Mouse (Mus musculus) gastrocnemius, adult 2 months (tissue): ENCODE results near the gene Igflr1. TPM values are rescaled to one million over a fixed set of nuclear protein-coding genes. Genes with fewer than 3 reads are reported as not detected.

Source experiments
- DNase-seq: peaks from one replicate; pipeline ENCODE4 v3.0.0; 2022
- H3K27ac ChIP-seq: fragments of 200-600 bp; 2 replicates; pipeline ENCODE4 v1.8.1; 2022; ENCODE audit warnings: mild to moderate bottlenecking
- H3K4me3 ChIP-seq: fragments of 200-600 bp; 2 replicates; pipeline ENCODE4 v1.8.1; 2022; ENCODE audit warnings: mild to moderate bottlenecking, moderate library complexity
- CTCF ChIP-seq: fragments of 200-600 bp; IDR thresholded peaks from 2 replicates; pipeline ENCODE4 v1.8.1; 2022; ENCODE audit warnings: antibody characterized with exemption, mild to moderate bottlenecking, moderate library complexity
- intact Hi-C: fragments of 180-260 bp; cut with DNase I; formaldehyde crosslinking; loops from one replicate; pipeline ENCODE4 v1.15.1; 2025
- total RNA-seq, 2 experiments: library from RNA; stranded (reverse); gene quantifications; 2 replicates each; pipeline ENCODE4 v1.2.3; 2021

Igflr1 gene
- total RNA-seq, 2 experiments from 2014 or later, result 1.1 to 1.5 TPM

- peak; percentile 97 for DNase-seq
- H3K27ac ChIP-seq, result peak within 1 kb of the TSS; percentile 61
- intact Hi-C loops, result no loop called here
- no peak for TF ChIP-seq CTCF
- H3K4me3 ChIP-seq, result peak within 1 kb of the TSS; percentile 81
Measured at GRCm38 (mm10) chr7:30534633-30535577, 30.3 kb upstream of the Igflr1 start, which contains the start of gene Arhgap33. Arhgap33 (minus strand) TSS chr7:30535060.

GRCm38 (mm10) chr7:30540572-30540971 lies 24.7 kb upstream of the Igflr1 start:
- no peak for TF ChIP-seq CTCF
- no peak for DNase-seq
- no peak overlapping the region for H3K4me3 ChIP-seq
- intact Hi-C loops, result no loop called here
- H3K27ac ChIP-seq, result no peak overlapping the region

- H3K27ac ChIP-seq, result no peak overlapping the region
- no peak overlapping the region for H3K4me3 ChIP-seq
- TF ChIP-seq CTCF, result no peak
- intact Hi-C loops, result no loop called here
- no peak for DNase-seq
Measured at GRCm38 (mm10) chr7:30544327-30544726, 20.9 kb upstream of the Igflr1 start.

GRCm38 (mm10) chr7:30549880-30550279 lies 15.3 kb upstream of the Igflr1 start:
- DNase-seq, result no peak
- no peak for TF ChIP-seq CTCF
- Histone ChIP-seq H3K4me3 (no peak overlapping the region), H3K27ac (no peak overlapping the region)
- intact Hi-C loops, result no loop called here

GRCm38 (mm10) chr7:30550603-30551002 lies 14.6 kb upstream of the Igflr1 start:
- TF ChIP-seq CTCF, result no peak
- intact Hi-C loops, result no loop called here
- DNase-seq, result no peak
- no peak overlapping the region for H3K4me3 ChIP-seq
- no peak overlapping the region for H3K27ac ChIP-seq

GRCm38 (mm10) chr7:30551445-30552101 lies 13.7 kb upstream of the Igflr1 start:
- TF ChIP-seq CTCF, result peak; percentile 68
- intact Hi-C loops, result no loop called here
- Histone ChIP-seq H3K4me3 (peak overlapping the region; percentile 78), H3K27ac (peak overlapping the region; percentile 98)
- peak; percentile 56 for DNase-seq

- peak within 1 kb of the TSS; percentile 78 for H3K4me3 ChIP-seq
- peak; percentile 98 for DNase-seq
- intact Hi-C loops, result no loop called here
- peak within 1 kb of the TSS; percentile 98 for H3K27ac ChIP-seq
- TF ChIP-seq CTCF, result no peak
Measured at GRCm38 (mm10) chr7:30552102-30553020, 12.9 kb upstream of the Igflr1 start, which contains the start of the genes Hspb6 and Proser3. Hspb6 (plus strand) TSS chr7:30552178. Proser3 (minus strand) TSS chr7:30552299.

GRCm38 (mm10) chr7:30553021-30553589 lies 12.1 kb upstream of the Igflr1 start:
- no peak for TF ChIP-seq CTCF
- H3K4me3 ChIP-seq, result peak overlapping the region; percentile 78
- peak overlapping the region; percentile 98 for H3K27ac ChIP-seq
- peak; percentile 85 for DNase-seq
- intact Hi-C loops, result no loop called here

- no peak for TF ChIP-seq CTCF
- no peak for DNase-seq
- intact Hi-C loops, result loop anchor here (2.0 kb wide), 1 partner anchor 35 kb away; the partner anchor contains the start of gene Kmt2b
- Histone ChIP-seq H3K27ac (peak overlapping the region; percentile 98), H3K4me3 (peak overlapping the region; percentile 78)
Measured at GRCm38 (mm10) chr7:30553810-30554584, 11.2 kb upstream of the Igflr1 start.

GRCm38 (mm10) chr7:30556894-30557536 lies 8.2 kb upstream of the Igflr1 start:
- DNase-seq, result no peak
- Histone ChIP-seq H3K4me3 (no peak overlapping the region), H3K27ac (peak overlapping the region; percentile 21; the same call in 1 of the 2 replicates)
- intact Hi-C loops, result no loop called here
- TF ChIP-seq CTCF, result peak; percentile 26; the same call in 1 of the 2 replicates
